Mouse (Mus musculus): ENCODE data around the gene Dync1li1. TPM values are rescaled to one million over a fixed set of nuclear protein-coding genes. Genes with fewer than 3 reads are reported as not detected.

The Dync1li1 gene
- 46.3 TPM for total RNA-seq (2023)

DNA sequence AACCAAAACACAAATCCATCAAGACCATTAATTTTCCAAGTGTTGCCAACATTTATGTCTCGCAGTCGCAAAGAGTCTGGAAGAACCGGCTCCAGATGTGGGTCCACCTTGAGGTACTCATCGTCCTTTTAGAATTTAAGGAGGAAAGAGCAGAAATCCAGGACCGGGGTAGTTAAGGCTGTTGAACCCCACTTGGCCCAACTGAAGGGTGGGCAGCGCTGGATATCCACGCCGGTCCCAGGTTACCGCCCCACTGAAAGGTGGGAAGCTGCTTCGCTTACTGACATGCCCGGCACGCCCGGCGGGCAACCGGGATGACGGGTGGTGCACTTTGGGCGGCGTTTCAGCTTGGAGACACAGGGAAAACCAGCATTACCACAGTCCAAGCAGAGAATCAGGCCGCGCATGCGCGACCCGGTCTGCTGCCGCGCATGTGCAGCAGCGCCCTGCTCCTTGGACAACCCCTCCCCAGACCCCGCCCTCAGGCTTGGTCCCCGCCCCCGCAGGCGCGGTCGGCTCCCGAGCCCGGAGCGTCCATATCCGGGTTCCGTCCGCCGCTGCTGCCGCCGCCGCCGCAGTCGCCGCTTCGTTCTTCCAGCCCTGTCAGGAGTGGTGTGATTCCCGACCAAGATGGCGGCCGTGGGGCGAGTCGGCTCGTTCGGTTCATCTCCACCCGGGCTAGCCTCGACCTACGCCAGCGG, at the start of gene Dync1li1:
Gene Dync1li1 (plus strand): TSS at position 539 of the 701 bp plus-strand sequence.

DNA sequence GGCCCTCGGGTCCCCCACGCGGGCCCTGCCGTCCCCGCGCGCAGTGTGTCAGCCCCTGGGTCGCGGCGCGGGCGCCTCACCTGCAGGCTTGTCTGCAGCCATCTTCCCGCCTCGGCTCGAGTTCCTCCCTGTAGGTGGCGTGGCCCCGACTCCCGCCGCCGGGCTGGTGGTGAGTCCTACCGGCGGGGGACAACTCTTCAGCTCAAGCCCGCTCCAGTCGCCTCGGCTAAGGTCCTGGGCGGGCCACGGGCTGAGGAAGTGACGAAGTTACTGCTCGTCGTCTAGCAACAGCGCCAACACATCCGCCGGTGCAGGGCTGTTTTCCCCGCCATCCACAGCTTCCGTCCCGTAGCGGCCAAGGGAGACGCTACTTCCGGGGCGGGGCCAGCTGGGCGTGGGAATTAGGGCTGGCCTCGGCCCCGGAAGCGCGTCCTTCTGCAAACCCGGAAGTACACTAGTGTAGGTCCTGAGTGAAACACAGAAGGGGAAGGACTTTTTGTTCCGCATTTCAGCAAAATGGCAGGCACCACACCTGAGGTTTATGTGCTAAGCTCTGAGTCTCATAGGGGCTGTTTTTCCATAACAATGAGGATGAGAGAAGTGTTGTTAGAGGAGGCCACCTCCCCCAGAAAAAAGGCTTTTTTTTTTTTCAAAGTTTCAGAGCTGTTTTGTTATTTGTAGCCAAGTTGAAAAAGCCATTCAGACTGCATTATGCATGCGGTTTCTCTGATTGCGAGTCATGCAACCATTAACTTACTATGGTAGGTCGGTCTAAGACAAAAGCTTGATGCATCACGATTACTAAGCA, 48.5 kb upstream of the Dync1li1 start, which contains the start of gene Cnot10:
Gene Cnot10 (minus strand): TSS at position 346 of the 808 bp plus-strand sequence.

DNA sequence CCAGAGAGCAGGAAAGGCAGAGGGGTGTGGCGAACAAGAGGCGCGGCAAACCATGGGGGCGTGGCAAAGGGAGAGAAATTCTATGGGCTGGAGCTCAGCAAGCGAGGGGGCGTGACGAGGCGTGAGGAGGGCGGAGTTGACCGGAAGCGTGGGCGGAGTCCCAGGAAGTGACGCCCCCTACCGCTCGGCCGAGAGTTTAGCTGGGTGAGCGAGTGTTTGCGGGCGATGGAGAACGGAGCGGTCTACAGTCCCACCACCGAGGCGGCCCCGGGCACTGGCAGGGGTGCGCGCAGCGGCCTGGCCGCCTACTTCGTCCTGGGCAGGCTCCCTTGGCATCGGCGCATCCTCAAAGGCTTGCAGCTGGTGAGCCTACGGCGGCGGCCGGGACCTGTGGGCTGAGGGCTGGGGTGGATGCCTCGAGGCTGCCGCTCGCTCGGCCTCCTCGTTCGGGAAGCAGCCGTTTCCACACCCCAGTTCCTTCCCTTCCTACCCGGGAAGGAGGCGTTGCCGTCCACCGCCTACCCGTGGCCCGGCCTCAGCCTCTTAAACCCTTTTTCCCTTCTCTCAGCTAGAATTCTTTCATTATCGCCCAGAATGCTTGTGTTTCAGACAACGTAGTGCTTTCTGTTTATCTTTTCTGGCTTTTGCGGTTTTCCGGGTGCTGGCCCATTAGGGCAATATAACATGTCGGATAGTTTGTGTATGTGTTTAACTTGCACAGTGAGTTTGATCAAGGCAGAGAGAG, 42.6 kb downstream of the Dync1li1 start, which contains the start of gene Cmtm6:
Gene Cmtm6 (plus strand): TSS at position 106 of the 745 bp plus-strand sequence.

Other genes starting within 250 kb of the Dync1li1 start
- gene Ccr4, start 183.9 kb upstream of the Dync1li1 start, total RNA-seq (2023), result 0.61 TPM
- not detected for gene C130032M10Rik, start 173.1 kb upstream of the Dync1li1 start, total RNA-seq (2023)
- not detected for gene Trim71, start 124.4 kb upstream of the Dync1li1 start, total RNA-seq (2023)
- gene Cnot10, start 48.6 kb upstream of the Dync1li1 start, total RNA-seq (2023), result 77.8 TPM
- gene Cmtm6, start 42.3 kb downstream of the Dync1li1 start, total RNA-seq (2023), result 86.4 TPM
- 70.2 TPM for gene Cmtm7, start 93.1 kb downstream of the Dync1li1 start, total RNA-seq (2023)
- 0.31 TPM for gene Cmtm8, start 155.4 kb downstream of the Dync1li1 start, total RNA-seq (2023)
- 48.0 TPM for gene Gpd1l, start 245.2 kb downstream of the Dync1li1 start, total RNA-seq (2023)

Measured in CD8-positive naive resting alpha-beta T cell, adult 57 days (primary cell).